Mouse (Mus musculus): ENCODE measurements around the gene Csnka2ip. TPM values are rescaled to one million over a fixed set of nuclear protein-coding genes. Genes with fewer than 3 reads are reported as not detected.

Gene Csnka2ip
- polyA plus RNA-seq, 1 experiment: not detected

DNA sequence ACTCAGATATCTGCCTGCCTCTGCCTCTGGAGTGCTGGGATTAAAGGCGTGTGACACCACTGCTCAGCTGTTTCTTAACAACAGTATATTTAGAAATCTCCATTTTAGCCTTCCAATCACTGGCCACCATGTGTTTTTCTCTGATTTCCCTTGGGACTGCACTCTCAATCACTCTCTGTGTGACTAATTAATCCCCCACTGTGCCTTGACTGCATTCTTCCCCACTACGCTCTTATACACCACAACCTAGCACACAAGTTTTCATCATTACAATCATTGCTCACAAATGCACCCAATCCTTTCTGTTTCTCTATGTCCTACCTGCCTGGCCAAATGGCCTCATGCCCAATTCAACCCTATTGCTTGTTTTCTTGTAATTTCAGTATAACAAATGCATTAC is 43.7 kb downstream of the Csnka2ip start:
- Histone ChIP-seq H3K4me3 (no peak overlapping the region), H3K4me2 (ENCODE audit: low read depth) (no peak overlapping the region), H3K27me3 (ENCODE audit: control insufficient read depth, insufficient read depth, insufficient read length) (no peaks in the 10 kb centered on the region), H3ac (ENCODE audit: control insufficient read depth, insufficient read length) (no peak overlapping the region), H3K79me2 (ENCODE audit: control insufficient read depth, insufficient read depth) (no peaks in the 10 kb centered on the region), H3K36me3 (ENCODE audit: control insufficient read depth, insufficient read depth) (no peaks in the 10 kb centered on the region)
- TF ChIP-seq MAX (IDR thresholded peaks at IDR 0.05; ENCODE audit: low read depth): no peak
- no peak for TF ChIP-seq POLR2A (IDR thresholded peaks at IDR 0.05; ENCODE audit: insufficient read length, low read depth)
- TF ChIP-seq TCF3 (IDR thresholded peaks at IDR 0.05; ENCODE audit: insufficient read length, low read depth): no peak
- TF ChIP-seq MYOD1 (IDR thresholded peaks at IDR 0.05; ENCODE audit: control insufficient read depth in 1 of 3, insufficient read length in 2 of 3, low read depth in 2 of 3): no peak
- TF ChIP-seq MYOG (IDR thresholded peaks at IDR 0.05; ENCODE audit: control insufficient read depth in 1 of 3, insufficient read depth in 1 of 3, insufficient read length in 2 of 3, low read depth in 2 of 3): no peak
- TF ChIP-seq E2F4 (IDR thresholded peaks at IDR 0.05; ENCODE audit: insufficient read depth): no peak

DNA sequence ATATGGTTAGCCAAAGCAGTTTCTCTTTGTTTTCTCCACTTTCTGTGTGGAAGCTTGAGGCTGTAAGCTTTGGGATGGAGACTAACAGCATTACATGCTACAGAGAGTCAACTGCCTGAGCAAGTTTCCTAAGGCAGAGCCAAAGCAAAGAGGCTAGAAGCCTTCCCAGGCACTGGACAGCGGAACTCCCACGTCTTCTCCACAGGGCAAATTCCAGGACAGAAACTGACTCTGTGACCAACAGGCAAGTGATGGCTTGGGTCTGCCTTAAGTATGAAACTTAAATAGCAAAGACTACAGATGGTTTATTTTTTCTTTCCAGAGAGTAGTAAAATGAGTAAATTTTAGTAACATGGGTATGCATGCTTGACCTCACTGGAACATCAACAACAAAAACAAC is 75.3 kb downstream of the Csnka2ip start:
- Histone ChIP-seq H3K4me3 (no peak overlapping the region), H3ac (ENCODE audit: control insufficient read depth, insufficient read length) (no peak overlapping the region), H3K27me3 (ENCODE audit: control insufficient read depth, insufficient read depth, insufficient read length) (no peaks in the 10 kb centered on the region), H3K79me2 (ENCODE audit: control insufficient read depth, insufficient read depth) (no peaks in the 10 kb centered on the region), H3K4me2 (ENCODE audit: low read depth) (no peak overlapping the region), H3K36me3 (ENCODE audit: control insufficient read depth, insufficient read depth) (no peaks in the 10 kb centered on the region)
- TF ChIP-seq REST (IDR thresholded peaks at IDR 0.05; ENCODE audit: insufficient read depth, insufficient read length) (no peak), E2F4 (IDR thresholded peaks at IDR 0.05; ENCODE audit: insufficient read depth) (no peak), SRF (IDR thresholded peaks at IDR 0.05; ENCODE audit: control insufficient read depth, insufficient read length, low read depth) (no peak), TCF3 (IDR thresholded peaks at IDR 0.05; ENCODE audit: insufficient read length, low read depth) (no peak), USF1 (IDR thresholded peaks at IDR 0.05; ENCODE audit: low read depth) (no peak), POLR2A (IDR thresholded peaks at IDR 0.05; ENCODE audit: insufficient read length, low read depth) (no peak), TCF12 (IDR thresholded peaks at IDR 0.05; ENCODE audit: insufficient read depth, poor library complexity, severe bottlenecking) (no peak), MAX (IDR thresholded peaks at IDR 0.05; ENCODE audit: low read depth) (no peak), CEBPB (IDR thresholded peaks at IDR 0.05; ENCODE audit: insufficient read depth, poor library complexity, severe bottlenecking) (no peak), MYOD1 (IDR thresholded peaks at IDR 0.05; ENCODE audit: control insufficient read depth in 1 of 3, insufficient read length in 2 of 3, low read depth in 2 of 3) (no peak), MYOG (IDR thresholded peaks at IDR 0.05; ENCODE audit: control insufficient read depth in 1 of 3, insufficient read depth in 1 of 3, insufficient read length in 2 of 3, low read depth in 2 of 3) (no peak), POLR2AphosphoS2 (IDR thresholded peaks at IDR 0.05; ENCODE audit: insufficient read length, low read depth) (no peak)

DNA sequence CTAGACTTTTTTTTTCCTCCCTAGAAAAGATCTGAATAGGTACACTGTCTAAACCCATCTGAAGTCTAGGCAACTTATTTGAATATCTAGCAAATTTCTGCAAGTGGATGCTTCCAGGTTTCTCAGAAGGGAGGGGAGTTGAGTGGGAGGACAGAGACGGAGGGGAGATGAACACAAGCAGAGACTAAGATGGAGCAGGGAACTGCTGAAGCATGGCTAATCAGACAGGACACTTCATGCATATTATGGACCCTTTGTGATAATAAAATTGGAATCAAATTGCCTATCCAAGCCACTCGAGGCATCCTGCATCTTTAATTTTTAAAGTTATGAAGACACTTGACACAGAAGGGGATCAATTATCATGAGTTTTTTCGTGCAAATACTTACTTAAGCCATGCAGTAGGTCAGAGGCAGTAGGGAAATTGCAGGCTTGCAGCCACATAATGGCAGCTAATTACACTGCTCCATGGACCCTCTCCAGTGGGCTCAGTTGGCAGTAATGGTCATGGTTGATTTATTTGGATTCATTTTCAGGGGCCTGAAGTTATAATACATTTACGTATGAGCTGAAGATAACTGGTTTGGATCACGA is 78.1 kb downstream of the Csnka2ip start:
- Histone ChIP-seq H3K79me2 (ENCODE audit: control insufficient read depth, insufficient read depth) (no peaks in the 10 kb centered on the region), H3K4me2 (ENCODE audit: low read depth) (no peak overlapping the region), H3K4me3 (no peak overlapping the region), H3K27me3 (ENCODE audit: control insufficient read depth, insufficient read depth, insufficient read length) (no peaks in the 10 kb centered on the region), H3K36me3 (ENCODE audit: control insufficient read depth, insufficient read depth) (no peaks in the 10 kb centered on the region), H3ac (ENCODE audit: control insufficient read depth, insufficient read length) (no peak overlapping the region)
- no peak for TF ChIP-seq POLR2AphosphoS2 (IDR thresholded peaks at IDR 0.05; ENCODE audit: insufficient read length, low read depth)
- no peak for TF ChIP-seq MYOG (IDR thresholded peaks at IDR 0.05; ENCODE audit: control insufficient read depth in 1 of 3, insufficient read depth in 1 of 3, insufficient read length in 2 of 3, low read depth in 2 of 3)
- no peak for TF ChIP-seq SRF (IDR thresholded peaks at IDR 0.05; ENCODE audit: control insufficient read depth, insufficient read length, low read depth)
- TF ChIP-seq E2F4 (IDR thresholded peaks at IDR 0.05; ENCODE audit: insufficient read depth): no peak
- TF ChIP-seq MYOD1 (IDR thresholded peaks at IDR 0.05; ENCODE audit: control insufficient read depth in 1 of 3, insufficient read length in 2 of 3, low read depth in 2 of 3): no peak
- TF ChIP-seq TCF12 (IDR thresholded peaks at IDR 0.05; ENCODE audit: insufficient read depth, poor library complexity, severe bottlenecking): no peak
- TF ChIP-seq USF1 (IDR thresholded peaks at IDR 0.05; ENCODE audit: low read depth): no peak
- no peak for TF ChIP-seq TCF3 (IDR thresholded peaks at IDR 0.05; ENCODE audit: insufficient read length, low read depth)
- no peak for TF ChIP-seq REST (IDR thresholded peaks at IDR 0.05; ENCODE audit: insufficient read depth, insufficient read length)
- no peak for TF ChIP-seq MAX (IDR thresholded peaks at IDR 0.05; ENCODE audit: low read depth)
- no peak for TF ChIP-seq CEBPB (IDR thresholded peaks at IDR 0.05; ENCODE audit: insufficient read depth, poor library complexity, severe bottlenecking)
- TF ChIP-seq POLR2A (IDR thresholded peaks at IDR 0.05; ENCODE audit: insufficient read length, low read depth): no peak

DNA sequence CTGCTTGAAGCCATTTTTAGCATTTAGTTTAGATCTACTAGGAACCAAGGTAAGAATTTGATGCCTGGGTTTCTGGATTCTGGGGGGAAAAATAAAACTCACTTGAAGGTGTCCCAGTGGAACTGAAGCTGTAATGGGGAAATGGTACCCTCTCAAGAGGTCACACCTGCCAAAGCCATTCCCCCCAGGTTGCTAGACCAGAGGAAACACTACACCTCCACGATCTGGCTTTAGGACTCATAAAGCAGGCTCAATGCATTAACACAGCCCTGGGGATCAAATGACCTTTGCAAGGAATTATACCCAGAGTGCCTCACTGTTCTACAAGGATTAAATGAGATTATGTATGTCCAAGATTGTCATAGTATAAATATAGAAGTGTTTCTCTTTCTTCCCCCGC is 88.8 kb downstream of the Csnka2ip start:
- Histone ChIP-seq H3K4me3 (no peak overlapping the region), H3K4me2 (ENCODE audit: low read depth) (no peak overlapping the region), H3ac (ENCODE audit: control insufficient read depth, insufficient read length) (no peak overlapping the region), H3K79me2 (ENCODE audit: control insufficient read depth, insufficient read depth) (no peaks in the 10 kb centered on the region), H3K36me3 (ENCODE audit: control insufficient read depth, insufficient read depth) (no peaks in the 10 kb centered on the region), H3K27me3 (ENCODE audit: control insufficient read depth, insufficient read depth, insufficient read length) (no peaks in the 10 kb centered on the region)
- TF ChIP-seq USF1 (IDR thresholded peaks at IDR 0.05; ENCODE audit: low read depth): no peak
- TF ChIP-seq TCF12 (IDR thresholded peaks at IDR 0.05; ENCODE audit: insufficient read depth, poor library complexity, severe bottlenecking): no peak
- TF ChIP-seq MYOG (IDR thresholded peaks at IDR 0.05; ENCODE audit: control insufficient read depth in 1 of 3, insufficient read depth in 1 of 3, insufficient read length in 2 of 3, low read depth in 2 of 3): no peak
- TF ChIP-seq SRF (IDR thresholded peaks at IDR 0.05; ENCODE audit: control insufficient read depth, insufficient read length, low read depth): no peak
- no peak for TF ChIP-seq POLR2AphosphoS2 (IDR thresholded peaks at IDR 0.05; ENCODE audit: insufficient read length, low read depth)
- TF ChIP-seq MYOD1 (IDR thresholded peaks at IDR 0.05; ENCODE audit: control insufficient read depth in 1 of 3, insufficient read length in 2 of 3, low read depth in 2 of 3): no peak
- TF ChIP-seq TCF3 (IDR thresholded peaks at IDR 0.05; ENCODE audit: insufficient read length, low read depth): no peak
- TF ChIP-seq REST (IDR thresholded peaks at IDR 0.05; ENCODE audit: insufficient read depth, insufficient read length): no peak
- no peak for TF ChIP-seq MAX (IDR thresholded peaks at IDR 0.05; ENCODE audit: low read depth)
- no peak for TF ChIP-seq CEBPB (IDR thresholded peaks at IDR 0.05; ENCODE audit: insufficient read depth, poor library complexity, severe bottlenecking)
- no peak for TF ChIP-seq POLR2A (IDR thresholded peaks at IDR 0.05; ENCODE audit: insufficient read length, low read depth)
- TF ChIP-seq E2F4 (IDR thresholded peaks at IDR 0.05; ENCODE audit: insufficient read depth): no peak

Other genes with a start within 250 kb of the Csnka2ip start
- gene 4930453N24Rik, start 168.8 kb upstream of the Csnka2ip start, polyA plus RNA-seq (2012; fragmentation: generic; extraction: Trizol): 16.3 TPM
- 1.3 TPM for gene Zfp654, start 249.2 kb upstream of the Csnka2ip start, polyA plus RNA-seq (2012; fragmentation: generic; extraction: Trizol)
- gene Cggbp1, start 249.6 kb upstream of the Csnka2ip start, polyA plus RNA-seq (2012; fragmentation: generic; extraction: Trizol): 20.5 TPM

All from myocyte (in vitro differentiated cells).